Mouse (Mus musculus): ENCODE results near the gene Boll. TPM values are rescaled to one million over a fixed set of nuclear protein-coding genes. Genes with fewer than 3 reads are reported as not detected.

Gene Boll
- polyA plus RNA-seq (2017; shearing (Covaris generic)) = 0.84 TPM

GRCm38 (mm10) chr1:55363044-55363565 lies at the start of gene Boll:
Gene Boll (minus strand): TSS chr1:55363469.

GRCm38 (mm10) chr1:55405272-55406022 lies 42.2 kb upstream of the Boll start, which contains the start of gene Plcl1:
Gene Plcl1 (plus strand): TSS chr1:55405921.

GRCm38 (mm10) chr1:55236890-55237642 lies 126.2 kb downstream of the Boll start, which contains the start of gene Mars2:
Gene Mars2 (plus strand): TSS chr1:55237177.

GRCm38 (mm10) chr1:55226011-55226857 lies 137.0 kb downstream of the Boll start, which contains the start of gene Rftn2:
Gene Rftn2 (minus strand): TSS chr1:55226782.

Other genes with a start within 250 kb of the Boll start
- 113 TPM for gene Mob4, start 232.2 kb downstream of the Boll start, polyA plus RNA-seq (2017; shearing (Covaris generic))
- 5.7 TPM for gene Rftn2, start 136.7 kb downstream of the Boll start, polyA plus RNA-seq (2017; shearing (Covaris generic))
- 2.4 TPM for gene Mars2, start 126.3 kb downstream of the Boll start, polyA plus RNA-seq (2017; shearing (Covaris generic))
- 3.6 TPM for gene Plcl1, start 42.5 kb upstream of the Boll start, polyA plus RNA-seq (2017; shearing (Covaris generic))

All from activated CD4-positive, CD25-positive, alpha-beta regulatory T cell, adult 9 weeks (primary cell).